Mouse (Mus musculus) hindbrain, embryonic 12.5 days (tissue): ENCODE results near the gene Lgr4. TPM values are rescaled to one million over a fixed set of nuclear protein-coding genes. Genes with fewer than 3 reads are reported as not detected.

Experiments used
- ATAC-seq: fragments of 200-750 bp; cut with Nextera tagmentation; 2 replicates; pipeline ENCODE4 v1.8.0; 2017; ENCODE audit warnings: moderate TSS enrichment; ENCODE audit not compliant: low FRiP score
- H3K27ac ChIP-seq: fragments of 300-500 bp; sonication (generic); 2 replicates; pipeline ENCODE4 v1.5.1; 2016; ENCODE audit warnings: mild to moderate bottlenecking
- H3K27me3 ChIP-seq: fragments of 300-500 bp; sonication (generic); 2 replicates; pipeline ENCODE4 v1.6.1; 2016; ENCODE audit warnings: mild to moderate bottlenecking
- H3K36me3 ChIP-seq: fragments of 300-500 bp; sonication (generic); 2 replicates; pipeline ENCODE4 v1.6.1; 2016; ENCODE audit warnings: mild to moderate bottlenecking
- H3K4me1 ChIP-seq: fragments of 300-500 bp; sonication (generic); 2 replicates; pipeline ENCODE4 v1.6.1; 2016
- H3K4me2 ChIP-seq: fragments of 300-500 bp; sonication (generic); replicated peaks from 2 replicates; pipeline ENCODE4 v1.6.1; 2016; ENCODE audit warnings: mild to moderate bottlenecking
- H3K4me3 ChIP-seq: fragments of 300-500 bp; sonication (generic); 2 replicates; pipeline ENCODE4 v1.5.1; 2016; ENCODE audit warnings: mild to moderate bottlenecking
- H3K9ac ChIP-seq: fragments of 300-500 bp; sonication (generic); 2 replicates; pipeline ENCODE4 v1.6.1; 2016; ENCODE audit warnings: mild to moderate bottlenecking, moderate library complexity
- H3K9me3 ChIP-seq: fragments of 300-500 bp; sonication (generic); replicated peaks from 2 replicates; pipeline ENCODE4 v1.6.1; 2016; ENCODE audit warnings: mild to moderate bottlenecking
- WGBS: fragments of 180-500 bp; shearing (Covaris S2); methylation state at CpG from one replicate; pipeline ENCODE4 v1.1.7; 2016; 5-methylcytosine and 5-hydroxymethylcytosine counted together
- polyA plus RNA-seq: library from polyadenylated mRNA; unstranded; fragments of >200 nt; fragmentation: Nextera tagmentation; extraction: Ambion mirVana; gene quantifications from 2 replicates; pipeline ENCODE4 v1.2.1, GENCODE M21; 2016

Lgr4 gene
- polyA plus RNA-seq, 1 experiment from 2014 or later: 17.4 TPM

DNA sequence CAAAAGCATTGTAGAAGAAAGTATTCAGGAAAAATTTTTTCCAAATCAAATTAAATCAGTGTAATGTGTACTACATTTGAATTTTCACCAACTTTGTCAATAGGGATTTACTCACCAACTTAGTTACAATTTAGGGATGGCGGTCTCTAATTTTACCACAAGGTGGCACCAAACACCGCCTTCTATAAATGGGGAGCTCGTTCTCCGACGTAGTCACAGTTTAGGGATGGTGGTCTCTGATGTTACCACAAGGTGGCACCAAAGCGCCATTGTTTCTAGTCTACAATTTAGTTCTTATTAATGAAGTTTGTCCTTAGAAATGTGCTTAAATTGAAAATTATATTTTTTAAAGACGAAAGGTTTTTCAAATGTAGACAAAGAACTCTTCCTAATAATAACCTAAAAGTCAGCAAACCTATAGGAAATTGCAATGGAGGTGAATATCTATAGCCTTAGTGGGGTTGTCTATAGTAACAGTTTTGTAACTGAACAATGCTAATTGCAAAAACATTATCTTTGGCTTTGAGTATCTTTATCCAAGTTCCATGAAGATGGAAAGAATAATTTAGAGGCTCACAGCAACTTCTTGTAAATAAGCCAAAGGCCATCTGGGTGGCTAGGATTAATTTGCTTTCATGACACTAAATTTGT lies 13.2 kb upstream of the Lgr4 start:
- H3K27me3 ChIP-seq: no peaks in the 10 kb centered on the region
- H3K4me2 ChIP-seq: no peak overlapping the region
- 0% methylated on average over 7 of the region's 7 CpGs for WGBS
- H3K27ac ChIP-seq: no peak overlapping the region
- H3K9me3 ChIP-seq: no peaks in the 10 kb centered on the region
- H3K4me1 ChIP-seq: no peaks in the 10 kb centered on the region
- peak; percentile 71 for ATAC-seq
- H3K4me3 ChIP-seq: no peak overlapping the region
- H3K9ac ChIP-seq: no peak overlapping the region
- H3K36me3 ChIP-seq: peaks cover 17% of the 10 kb centered on the region

DNA sequence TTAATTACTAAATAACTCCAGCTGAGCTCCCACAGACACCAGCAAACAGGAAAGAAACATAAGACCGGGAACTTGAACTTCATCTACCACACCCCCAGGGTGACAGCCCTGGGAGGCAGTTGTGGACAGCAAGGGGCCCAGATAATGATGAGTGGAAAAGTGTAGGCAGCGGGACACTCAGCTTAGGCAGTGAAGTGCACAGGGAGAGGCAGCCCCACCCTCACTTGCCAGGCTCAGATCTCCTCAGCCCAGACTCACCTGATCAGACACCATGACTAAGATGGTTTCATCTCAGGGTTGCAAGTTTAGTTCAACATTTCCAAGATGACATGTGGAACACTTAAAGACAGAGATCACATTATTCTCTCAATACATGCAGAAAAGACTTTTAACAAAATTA lies 8.3 kb upstream of the Lgr4 start:
- Histone ChIP-seq H3K9ac (no peak overlapping the region), H3K4me1 (no peaks in the 10 kb centered on the region), H3K27ac (no peak overlapping the region), H3K27me3 (no peaks in the 10 kb centered on the region), H3K4me2 (no peak overlapping the region), H3K4me3 (no peak overlapping the region), H3K9me3 (peaks cover 8% of the 10 kb centered on the region), H3K36me3 (no peaks in the 10 kb centered on the region)
- no peak for ATAC-seq
- WGBS: 76% methylated on average over 2 of the region's 2 CpGs

- 90% methylated on average over 8 of the region's 8 CpGs for WGBS
- peaks cover 5% of the 10 kb centered on the region for H3K4me1 ChIP-seq
- H3K4me3 ChIP-seq: no peak overlapping the region
- ATAC-seq: no peak
- no peaks in the 10 kb centered on the region for H3K27me3 ChIP-seq
- H3K4me2 ChIP-seq: no peak overlapping the region
- no peak overlapping the region for H3K27ac ChIP-seq
- no peak overlapping the region for H3K9ac ChIP-seq
- H3K9me3 ChIP-seq: peaks cover 8% of the 10 kb centered on the region
- no peaks in the 10 kb centered on the region for H3K36me3 ChIP-seq
Measured at GRCm38 (mm10) chr2:109912216-109912615, 5.2 kb upstream of the Lgr4 start.

DNA sequence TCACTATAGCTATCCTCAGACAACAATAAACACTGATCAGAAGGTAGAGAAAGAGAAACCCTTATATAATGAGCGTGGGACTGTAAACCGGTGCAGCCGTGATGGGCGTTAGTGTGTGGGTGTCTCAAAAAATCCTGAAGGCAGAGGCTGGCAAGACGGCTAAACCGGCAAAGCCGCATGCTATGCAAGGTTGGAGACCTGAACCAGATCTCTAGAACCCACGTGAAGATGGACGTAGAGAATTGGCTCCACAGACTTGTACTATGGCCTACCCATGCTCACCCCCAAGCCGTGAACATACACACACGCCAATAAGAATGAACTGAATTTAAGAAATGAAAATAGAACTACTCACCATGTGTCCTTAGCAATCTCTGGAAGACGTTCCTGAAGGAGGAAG lies 4.7 kb upstream of the Lgr4 start:
- H3K9me3 ChIP-seq: peaks cover 8% of the 10 kb centered on the region
- no peak overlapping the region for H3K4me3 ChIP-seq
- H3K27ac ChIP-seq: no peak overlapping the region
- no peaks in the 10 kb centered on the region for H3K36me3 ChIP-seq
- 79% methylated on average over 12 of the region's 12 CpGs for WGBS
- H3K9ac ChIP-seq: no peak overlapping the region
- no peak for ATAC-seq
- H3K4me1 ChIP-seq: peaks cover 5% of the 10 kb centered on the region
- H3K27me3 ChIP-seq: no peaks in the 10 kb centered on the region
- H3K4me2 ChIP-seq: no peak overlapping the region

DNA sequence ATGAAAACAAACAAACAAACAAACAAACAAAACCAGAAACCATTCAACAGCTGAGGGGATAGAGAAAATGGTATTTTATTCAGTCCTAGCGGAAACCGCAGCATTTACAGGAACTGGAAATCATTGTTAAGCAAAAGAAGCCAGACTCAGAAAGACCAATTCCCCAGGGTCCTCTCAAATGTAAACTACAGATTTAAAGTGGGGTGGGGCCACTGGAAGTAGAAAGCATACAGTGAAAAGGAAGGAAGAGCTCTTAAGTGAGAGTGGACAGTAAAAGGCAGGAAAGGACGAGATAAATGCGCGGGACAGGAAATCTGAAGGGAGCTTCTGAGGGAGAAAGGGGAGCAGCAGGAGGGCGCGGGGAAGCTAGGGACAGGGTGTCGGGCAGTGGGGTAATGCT lies 4.2 kb upstream of the Lgr4 start:
- Histone ChIP-seq H3K27me3 (no peaks in the 10 kb centered on the region), H3K4me3 (no peak overlapping the region), H3K9me3 (peaks cover 8% of the 10 kb centered on the region), H3K4me2 (no peak overlapping the region), H3K9ac (no peak overlapping the region), H3K27ac (no peak overlapping the region), H3K36me3 (no peaks in the 10 kb centered on the region), H3K4me1 (peaks cover 5% of the 10 kb centered on the region)
- WGBS: 65% methylated on average over 8 of the region's 8 CpGs
- ATAC-seq: no peak

- Histone ChIP-seq H3K36me3 (no peaks in the 10 kb centered on the region), H3K4me3 (no peak overlapping the region), H3K4me2 (no peak overlapping the region), H3K27me3 (no peaks in the 10 kb centered on the region), H3K9me3 (peaks cover 8% of the 10 kb centered on the region), H3K4me1 (peaks cover 15% of the 10 kb centered on the region), H3K27ac (no peak overlapping the region), H3K9ac (no peak overlapping the region)
- no peak for ATAC-seq
Measured at GRCm38 (mm10) chr2:109914601-109915000, 2.8 kb upstream of the Lgr4 start.

DNA sequence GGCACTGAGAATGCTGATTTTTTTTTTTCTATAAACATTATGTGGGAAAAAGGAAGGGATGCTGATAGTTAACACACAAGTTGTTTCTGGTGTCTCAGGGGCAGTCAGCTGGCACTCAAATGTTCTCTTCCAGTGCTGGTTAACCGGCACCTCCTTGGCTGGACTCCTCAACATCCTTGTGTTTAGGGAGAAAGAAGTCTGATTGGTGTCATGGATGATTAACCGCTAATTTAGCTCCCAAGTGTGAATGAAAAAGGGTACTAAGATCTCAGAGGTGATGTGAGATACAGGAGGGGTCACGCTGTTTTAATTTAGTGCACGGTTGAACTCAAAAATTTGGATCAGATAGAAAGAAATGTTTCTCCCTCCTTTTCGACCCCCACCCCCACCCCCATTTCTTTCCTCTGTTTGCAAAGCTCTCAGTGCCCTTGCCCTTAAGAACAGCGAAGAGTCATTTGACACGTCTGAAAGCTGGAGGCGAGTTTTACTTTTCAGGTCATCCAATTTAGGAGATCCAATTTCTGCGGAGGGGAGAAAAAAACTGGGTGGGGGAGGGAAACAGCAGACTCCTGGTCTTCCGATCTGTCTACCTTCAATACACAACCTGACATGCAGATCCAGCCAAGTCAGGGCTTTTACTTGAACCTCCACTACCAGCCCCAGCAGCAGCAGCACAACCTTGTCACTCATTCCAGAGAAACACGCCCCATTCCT lies 508 bp upstream of the Lgr4 start:
- Histone ChIP-seq H3K27me3 (no peaks in the 10 kb centered on the region), H3K4me2 (peak overlapping the region; percentile 61), H3K4me1 (peaks cover 34% of the 10 kb centered on the region), H3K9me3 (no peaks in the 10 kb centered on the region), H3K27ac (peak overlapping the region; percentile 97; the same call in 1 of the 2 replicates), H3K9ac (no peak overlapping the region), H3K36me3 (no peaks in the 10 kb centered on the region), H3K4me3 (peak overlapping the region; percentile 94)
- peak; percentile 35 for ATAC-seq
- 2% methylated on average over 11 of the region's 11 CpGs for WGBS

GRCm38 (mm10) chr2:109918592-109919262 lies 1.3 kb downstream of the Lgr4 start:
- H3K4me3 ChIP-seq: peak overlapping the region; percentile 94
- 6% methylated on average over 22 of the region's 22 CpGs for WGBS
- peaks cover 38% of the 10 kb centered on the region for H3K4me1 ChIP-seq
- peak overlapping the region; percentile 97 for H3K27ac ChIP-seq
- H3K9ac ChIP-seq: peak overlapping the region; percentile 98
- H3K27me3 ChIP-seq: no peaks in the 10 kb centered on the region
- peak overlapping the region; percentile 61 for H3K4me2 ChIP-seq
- H3K36me3 ChIP-seq: no peaks in the 10 kb centered on the region
- no peaks in the 10 kb centered on the region for H3K9me3 ChIP-seq
- ATAC-seq: no peak

DNA sequence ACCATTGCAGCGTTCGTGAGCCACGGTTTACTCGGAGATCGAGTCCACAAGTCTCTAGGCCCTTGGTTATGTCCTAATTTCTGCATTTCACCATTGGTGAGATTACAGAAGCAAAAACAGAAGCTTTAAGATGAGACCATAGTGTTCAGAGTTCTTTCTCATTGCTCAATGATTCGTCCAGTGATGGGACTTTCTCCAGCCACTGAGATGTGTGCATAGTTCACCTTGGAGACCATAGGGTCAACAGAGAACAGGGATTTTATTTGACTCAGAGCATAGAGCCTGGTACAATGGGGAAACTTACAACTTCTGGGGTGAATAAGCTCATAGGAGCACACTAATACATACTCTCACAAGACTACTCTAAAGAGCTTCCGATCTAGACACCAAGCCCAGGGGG lies 3.0 kb downstream of the Lgr4 start:
- Histone ChIP-seq H3K27ac (no peak overlapping the region), H3K36me3 (0 out of 2 replicates have a peak, but pooled peaks cover under 1% of the 10 kb centered on the region), H3K9ac (peak overlapping the region; percentile 8; the same call in 1 of the 2 replicates), H3K4me2 (peak overlapping the region; percentile 61), H3K9me3 (no peaks in the 10 kb centered on the region), H3K27me3 (no peaks in the 10 kb centered on the region), H3K4me3 (peak overlapping the region; percentile 94), H3K4me1 (peaks cover 38% of the 10 kb centered on the region)
- no peak for ATAC-seq
- WGBS: 67% methylated on average over 7 of the region's 7 CpGs

DNA sequence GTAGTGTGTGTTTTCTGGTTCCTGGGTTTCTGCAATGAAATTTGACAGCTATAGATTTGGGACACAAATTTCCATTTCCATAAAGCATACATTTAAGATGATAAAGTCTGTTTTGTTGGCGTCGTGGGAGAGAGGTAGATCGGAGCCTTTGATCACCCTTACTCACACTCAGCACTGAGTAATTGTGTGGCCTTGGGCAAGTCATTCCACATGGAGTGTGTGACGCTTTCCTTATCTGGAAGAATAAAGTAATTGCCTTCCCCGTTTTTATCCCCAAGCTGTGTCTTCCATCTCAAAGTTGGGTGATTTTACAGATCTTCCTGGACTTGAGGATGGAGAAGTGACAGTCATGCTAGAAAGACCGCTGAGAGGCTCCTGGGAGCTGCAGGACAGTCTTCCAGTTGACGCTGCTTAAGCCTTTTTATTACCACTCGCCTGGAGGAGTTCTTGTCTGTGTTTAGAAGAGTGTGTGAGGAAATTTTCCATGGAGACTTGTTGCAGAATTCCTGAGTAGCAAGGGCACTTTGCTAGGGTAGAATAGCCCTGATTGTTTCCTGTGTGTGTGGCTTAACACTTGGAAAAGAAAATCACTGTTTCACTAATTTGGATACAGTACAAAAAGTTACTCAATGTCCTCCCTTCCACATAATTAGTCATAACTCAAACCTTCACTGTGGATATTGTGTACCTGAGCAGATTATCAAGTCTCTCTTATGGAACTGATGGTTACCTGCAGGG lies 4.0 kb downstream of the Lgr4 start:
- ATAC-seq: no peak
- no peak overlapping the region for H3K9ac ChIP-seq
- no peaks in the 10 kb centered on the region for H3K27me3 ChIP-seq
- 74% methylated on average over 8 of the region's 8 CpGs for WGBS
- peak overlapping the region; percentile 25; the same call in 1 of the 2 replicates for H3K4me2 ChIP-seq
- peaks cover 8% of the 10 kb centered on the region; the same call in 1 of the 2 replicates for H3K36me3 ChIP-seq
- peaks cover 38% of the 10 kb centered on the region for H3K4me1 ChIP-seq
- no peak overlapping the region for H3K4me3 ChIP-seq
- no peaks in the 10 kb centered on the region for H3K9me3 ChIP-seq
- H3K27ac ChIP-seq: no peak overlapping the region

DNA sequence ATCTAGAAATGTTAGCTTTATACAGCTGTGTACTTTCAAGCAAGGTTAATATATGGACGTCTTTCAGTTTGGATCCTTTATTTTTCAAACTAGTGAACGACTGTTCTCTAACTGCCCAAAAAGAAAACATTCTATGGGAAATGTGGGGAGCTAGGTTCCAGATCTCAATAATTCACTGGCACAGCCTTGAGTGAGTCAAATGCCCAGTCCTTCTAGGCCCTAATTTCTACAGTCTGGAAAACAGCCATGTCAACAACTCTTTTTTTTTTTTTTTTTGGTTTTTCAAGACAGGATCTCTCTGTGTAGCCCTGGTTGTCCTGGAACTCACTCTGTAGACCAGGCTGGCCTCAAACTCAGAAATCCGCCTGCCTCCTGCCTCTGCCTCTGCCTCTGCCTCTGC lies 4.9 kb downstream of the Lgr4 start:
- no peak overlapping the region for H3K27ac ChIP-seq
- no peaks in the 10 kb centered on the region for H3K9me3 ChIP-seq
- WGBS: 85% methylated on average over 3 of the region's 3 CpGs
- peaks cover 36% of the 10 kb centered on the region for H3K4me1 ChIP-seq
- no peak overlapping the region for H3K9ac ChIP-seq
- H3K4me2 ChIP-seq: no peak overlapping the region
- ATAC-seq: no peak
- peaks cover 8% of the 10 kb centered on the region; the same call in 1 of the 2 replicates for H3K36me3 ChIP-seq
- no peaks in the 10 kb centered on the region for H3K27me3 ChIP-seq
- H3K4me3 ChIP-seq: no peak overlapping the region

GRCm38 (mm10) chr2:109923031-109923430 lies 5.6 kb downstream of the Lgr4 start:
- Histone ChIP-seq H3K4me3 (no peak overlapping the region), H3K27me3 (no peaks in the 10 kb centered on the region), H3K27ac (no peak overlapping the region), H3K4me1 (peaks cover 36% of the 10 kb centered on the region), H3K9me3 (no peaks in the 10 kb centered on the region), H3K4me2 (0 out of 2 replicates have a peak overlapping the region, but pooled peaks have one; percentile 4), H3K36me3 (peaks cover 8% of the 10 kb centered on the region; the same call in 1 of the 2 replicates), H3K9ac (no peak overlapping the region)
- 75% methylated on average over 3 of the region's 3 CpGs for WGBS
- ATAC-seq: no peak
